Mouse (Mus musculus) hindbrain, embryonic 14.5 days (tissue): ENCODE data around the gene Dhdds. TPM values are rescaled to one million over a fixed set of nuclear protein-coding genes. Genes with fewer than 3 reads are reported as not detected.

Experiments used
- ATAC-seq: fragments of 200-750 bp; cut with Nextera tagmentation; 2 replicates; pipeline ENCODE4 v1.8.0; 2017; ENCODE audit warnings: moderate number of reproducible peaks, mild to moderate bottlenecking, moderate TSS enrichment, moderate library complexity; ENCODE audit not compliant: low FRiP score
- DNase-seq: peaks from one replicate; pipeline ENCODE4 v3.0.0-alpha.2; 2015; ENCODE audit warnings: low spot score
- H3K27ac ChIP-seq: fragments of 300-500 bp; sonication (generic); 2 replicates; pipeline ENCODE4 v1.5.1; 2014; ENCODE audit warnings: mild to moderate bottlenecking, moderate library complexity
- H3K27me3 ChIP-seq: fragments of 300-500 bp; sonication (generic); 2 replicates; pipeline ENCODE4 v1.6.1; 2014; ENCODE audit warnings: mild to moderate bottlenecking, low read length, mixed read lengths; ENCODE audit not compliant: control insufficient read depth, insufficient read depth
- H3K36me3 ChIP-seq: fragments of 300-500 bp; sonication (generic); replicated peaks from 2 replicates; pipeline ENCODE4 v1.6.1; 2014; ENCODE audit not compliant: control insufficient read depth, insufficient read depth
- H3K4me1 ChIP-seq: fragments of 300-500 bp; sonication (generic); replicated peaks from 2 replicates; pipeline ENCODE4 v1.6.1; 2014; ENCODE audit warnings: antibody characterized with exemption, low read length, mixed read lengths; ENCODE audit not compliant: control insufficient read depth, insufficient read depth
- H3K4me2 ChIP-seq: fragments of 300-500 bp; sonication (generic); replicated peaks from 2 replicates; pipeline ENCODE4 v1.6.1; 2014; ENCODE audit warnings: mild to moderate bottlenecking, moderate library complexity
- H3K4me3 ChIP-seq: fragments of 300-500 bp; sonication (generic); replicated peaks from 2 replicates; pipeline ENCODE4 v1.5.1; 2014; ENCODE audit warnings: mild to moderate bottlenecking, low read length
- H3K9ac ChIP-seq: fragments of 300-500 bp; sonication (generic); 2 replicates; pipeline ENCODE4 v1.6.1; 2014
- H3K9me3 ChIP-seq: fragments of 300-500 bp; sonication (generic); 2 replicates; pipeline ENCODE4 v1.6.1; 2016; ENCODE audit warnings: low read length; ENCODE audit not compliant: control insufficient read depth
- WGBS: fragments of 180-500 bp; shearing (Covaris S2); extraction: QIAGEN DNeasy Blood & Tissue Kit; methylation state at CpG from one replicate; pipeline ENCODE4 v1.1.7; 2014; 5-methylcytosine and 5-hydroxymethylcytosine counted together
- polyA plus RNA-seq: library from polyadenylated mRNA; unstranded; fragments of >200 nt; fragmentation: Nextera tagmentation; extraction: Ambion mirVana; gene quantifications from 2 replicates; pipeline ENCODE4 v1.2.1, GENCODE M21; 2014

Dhdds gene
- polyA plus RNA-seq, 1 experiment from 2014 or later = 49.3 TPM

DNA sequence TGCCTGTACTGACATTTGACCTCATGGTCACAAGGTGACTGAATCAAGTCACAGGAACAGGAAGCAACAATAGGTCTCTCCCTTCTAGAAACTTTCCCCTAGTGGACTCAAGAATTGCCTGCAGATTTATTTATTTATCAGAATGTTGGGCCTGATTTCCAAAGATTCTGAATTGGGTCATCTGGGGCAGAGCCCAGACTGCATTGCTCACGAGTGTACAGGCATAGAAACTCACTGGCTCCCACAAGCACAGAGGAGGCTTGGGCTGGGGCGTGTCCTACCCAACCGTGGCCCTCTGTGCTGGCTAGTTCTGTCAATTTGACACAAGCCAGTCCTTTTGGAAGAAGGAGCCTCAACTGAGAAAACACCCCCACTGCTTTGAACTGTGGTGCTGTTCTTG lies 59.1 kb downstream of the Dhdds start:
- Histone ChIP-seq H3K4me3 (no peak overlapping the region), H3K27ac (no peak overlapping the region), H3K27me3 (no peaks in the 10 kb centered on the region), H3K4me2 (no peak overlapping the region), H3K9ac (no peak overlapping the region), H3K4me1 (no peaks in the 10 kb centered on the region), H3K9me3 (no peaks in the 10 kb centered on the region), H3K36me3 (no peaks in the 10 kb centered on the region)
- no peak for DNase-seq
- no peak for ATAC-seq
- WGBS = 50% methylated on average over 3 of the region's 3 CpGs

DNA sequence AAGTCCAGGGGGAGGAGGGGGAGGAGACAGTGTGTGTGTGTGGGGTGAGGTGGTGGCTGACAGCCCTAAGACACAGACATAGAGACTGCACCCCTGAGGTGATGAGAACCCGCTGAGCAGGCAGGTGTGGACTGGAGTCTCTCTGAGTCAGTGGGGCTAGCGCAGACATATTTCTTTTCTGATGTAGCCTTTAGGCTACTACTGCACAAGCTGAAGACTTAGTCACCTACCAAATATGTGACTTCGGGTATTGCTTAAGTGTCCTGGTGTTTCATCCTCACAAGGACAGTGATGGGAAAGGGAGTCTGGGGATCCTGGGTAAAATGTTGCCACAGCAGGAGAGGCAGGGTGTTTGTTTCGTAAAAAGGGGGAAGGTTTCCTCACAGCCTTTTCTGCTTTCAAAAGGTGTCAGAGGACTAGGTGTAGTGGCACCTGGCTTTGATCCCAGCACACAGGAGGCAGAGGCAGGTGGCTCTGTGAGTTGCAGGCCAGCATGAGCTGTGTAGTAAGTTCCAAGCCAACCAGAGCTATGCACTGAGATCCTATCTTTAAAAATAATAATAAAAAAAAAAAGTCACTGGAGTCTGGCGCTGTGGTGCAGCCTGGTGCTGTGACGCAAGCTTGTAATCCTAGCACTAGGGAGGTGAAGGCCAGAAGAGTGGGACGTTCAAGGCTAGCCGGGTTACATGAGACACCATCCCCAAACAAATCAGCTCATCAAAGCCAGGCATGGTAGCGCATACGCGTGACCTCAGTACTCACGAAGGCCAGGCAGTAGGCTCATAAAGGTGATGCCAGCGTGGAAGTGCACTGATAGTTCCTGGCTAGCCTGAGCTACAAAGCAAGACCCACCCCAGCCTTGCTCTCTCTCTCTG lies 60.1 kb downstream of the Dhdds start:
- H3K36me3 ChIP-seq = no peaks in the 10 kb centered on the region
- WGBS = 87% methylated on average over 13 of the region's 13 CpGs
- ATAC-seq (no peak), DNase-seq (no peak)
- no peaks in the 10 kb centered on the region for H3K27me3 ChIP-seq
- H3K9ac ChIP-seq = no peak overlapping the region
- no peak overlapping the region for H3K4me2 ChIP-seq
- H3K4me3 ChIP-seq = no peak overlapping the region
- no peak overlapping the region for H3K27ac ChIP-seq
- no peaks in the 10 kb centered on the region for H3K4me1 ChIP-seq
- no peaks in the 10 kb centered on the region for H3K9me3 ChIP-seq

DNA sequence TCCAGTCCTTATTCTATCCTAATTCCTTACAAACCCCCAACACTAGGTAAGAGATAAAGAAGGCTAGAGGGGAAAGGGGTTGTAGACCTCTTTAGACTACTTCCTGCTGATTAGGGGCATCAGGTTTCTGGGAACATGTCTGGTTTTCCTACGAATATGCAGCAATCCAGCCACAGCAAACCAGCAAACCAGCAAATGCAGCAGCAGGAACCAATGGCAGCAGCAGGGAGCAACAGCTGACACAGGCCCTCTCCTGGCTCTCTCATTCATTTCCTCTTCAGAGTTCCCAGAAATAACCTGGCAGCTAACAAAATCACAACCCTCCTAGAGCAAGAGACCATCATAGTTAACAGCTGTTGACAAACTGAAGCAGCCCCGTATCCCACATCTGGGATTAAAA lies 62.6 kb downstream of the Dhdds start:
- ATAC-seq (no peak), DNase-seq (no peak)
- Histone ChIP-seq H3K9me3 (no peaks in the 10 kb centered on the region), H3K27ac (no peak overlapping the region), H3K4me2 (no peak overlapping the region), H3K4me3 (no peak overlapping the region), H3K27me3 (no peaks in the 10 kb centered on the region), H3K9ac (no peak overlapping the region), H3K36me3 (no peaks in the 10 kb centered on the region), H3K4me1 (no peaks in the 10 kb centered on the region)
- WGBS = 61% methylated on average over 2 of the region's 2 CpGs

DNA sequence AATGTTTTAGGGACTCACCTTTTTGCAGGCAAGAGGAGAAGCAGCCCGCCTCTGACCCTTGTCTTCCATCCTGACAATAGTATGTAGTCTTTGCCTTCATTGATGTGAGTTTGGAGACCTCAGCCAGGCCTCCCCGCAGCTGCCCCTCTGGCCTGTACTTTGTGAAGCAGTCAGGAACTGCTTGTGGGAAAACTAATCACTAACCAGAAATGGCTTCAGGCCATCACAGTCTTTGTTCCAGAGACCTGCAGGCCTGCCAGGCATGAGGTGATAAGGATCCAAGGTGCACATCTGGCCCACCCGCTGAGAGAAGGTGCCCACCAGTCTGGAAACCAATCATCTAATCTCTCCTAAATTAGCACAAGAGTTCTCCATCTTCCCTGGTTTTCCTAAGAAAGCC lies 68.9 kb downstream of the Dhdds start:
- no peaks in the 10 kb centered on the region for H3K27me3 ChIP-seq
- ATAC-seq = no peak
- no peak overlapping the region for H3K4me3 ChIP-seq
- H3K9me3 ChIP-seq = no peaks in the 10 kb centered on the region
- H3K27ac ChIP-seq = no peak overlapping the region
- 80% methylated on average over 3 of the region's 3 CpGs for WGBS
- DNase-seq = no peak
- no peak overlapping the region for H3K9ac ChIP-seq
- H3K4me1 ChIP-seq = no peaks in the 10 kb centered on the region
- H3K4me2 ChIP-seq = no peak overlapping the region
- no peaks in the 10 kb centered on the region for H3K36me3 ChIP-seq

DNA sequence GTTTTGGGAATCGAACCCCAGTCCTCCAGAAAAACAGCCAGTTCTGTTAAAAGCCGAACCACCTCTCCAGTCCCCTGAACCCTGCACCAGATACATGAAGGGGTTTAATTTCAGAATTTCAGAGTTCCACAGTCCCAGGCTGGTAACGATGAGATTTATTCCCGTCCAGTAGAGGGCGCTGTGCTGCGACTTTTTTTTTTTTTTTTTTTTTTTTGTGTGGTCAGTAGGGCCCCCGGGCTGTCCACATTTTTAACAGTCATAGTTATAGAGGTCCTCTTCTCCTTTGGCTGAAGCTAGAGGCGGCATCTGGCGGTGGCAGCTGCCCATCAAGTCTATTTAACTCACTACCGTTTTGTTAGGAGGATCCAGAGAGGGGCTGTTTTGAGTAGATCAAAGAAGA lies 69.4 kb downstream of the Dhdds start:
- Histone ChIP-seq H3K27ac (no peak overlapping the region), H3K9ac (no peak overlapping the region), H3K4me2 (no peak overlapping the region), H3K4me1 (no peaks in the 10 kb centered on the region), H3K9me3 (no peaks in the 10 kb centered on the region), H3K4me3 (no peak overlapping the region), H3K27me3 (no peaks in the 10 kb centered on the region), H3K36me3 (no peaks in the 10 kb centered on the region)
- DNase-seq = no peak
- 16% methylated on average over 10 of the region's 10 CpGs for WGBS
- no peak for ATAC-seq

DNA sequence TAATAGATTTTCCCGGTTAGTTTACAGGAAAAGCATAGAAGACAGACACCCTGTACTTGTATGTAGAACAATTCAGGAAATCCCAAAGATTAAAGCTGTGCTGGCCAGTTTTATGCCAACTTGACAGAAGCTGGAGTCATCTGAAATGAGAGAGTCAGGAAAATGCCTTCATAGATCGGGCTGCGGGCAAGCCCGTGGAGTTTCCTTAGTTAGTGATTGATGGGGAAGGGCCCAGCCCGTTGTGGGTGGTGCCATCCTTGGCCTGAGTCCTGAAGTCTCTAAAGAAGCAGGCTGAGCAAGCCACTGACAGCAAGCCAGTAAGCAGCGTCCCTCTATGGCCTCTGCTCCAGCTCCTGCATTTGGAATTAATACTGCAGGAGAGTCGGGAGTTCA lies 71.4 kb downstream of the Dhdds start:
- no peak overlapping the region for H3K4me3 ChIP-seq
- H3K27ac ChIP-seq = no peak overlapping the region
- no peaks in the 10 kb centered on the region for H3K27me3 ChIP-seq
- H3K9me3 ChIP-seq = no peaks in the 10 kb centered on the region
- DNase-seq (no peak), ATAC-seq (no peak)
- H3K4me2 ChIP-seq = no peak overlapping the region
- WGBS = 36% methylated on average over 7 of the region's 7 CpGs
- no peaks in the 10 kb centered on the region for H3K36me3 ChIP-seq
- no peaks in the 10 kb centered on the region for H3K4me1 ChIP-seq
- no peak overlapping the region for H3K9ac ChIP-seq

DNA sequence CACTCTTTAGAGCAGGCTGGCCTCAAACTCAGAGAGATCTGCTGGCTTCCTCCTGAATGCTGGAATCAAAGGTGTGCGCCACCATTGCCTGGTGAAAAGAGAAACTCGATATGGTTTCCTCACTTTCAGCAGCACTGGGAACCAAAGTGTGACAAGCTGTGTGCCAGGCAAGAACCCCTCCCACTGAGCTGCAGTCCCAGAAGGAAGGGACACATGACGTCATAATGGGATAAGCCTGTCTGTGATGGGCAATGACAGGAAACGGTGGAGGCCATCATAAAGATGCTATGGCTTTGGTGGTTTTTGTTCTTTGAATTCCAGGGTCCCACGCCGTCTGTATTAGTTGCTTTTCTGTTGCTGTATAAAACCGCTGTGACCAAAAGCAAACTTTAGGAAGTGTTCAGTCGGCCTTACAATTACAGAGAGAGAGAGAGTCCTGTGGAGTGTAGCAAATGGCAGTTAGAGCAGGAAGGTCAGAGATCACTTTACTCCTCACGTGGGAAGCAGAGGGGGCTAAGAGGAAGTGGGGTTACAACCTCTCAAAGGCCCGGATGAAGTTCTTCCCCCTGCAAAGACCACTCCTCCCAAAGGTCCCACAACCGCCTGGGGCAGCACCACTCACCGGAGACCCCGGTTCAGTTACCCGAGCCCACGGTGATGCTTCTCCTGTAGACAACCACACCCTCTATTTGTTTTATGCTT lies 72.0 kb downstream of the Dhdds start:
- Histone ChIP-seq H3K27me3 (no peaks in the 10 kb centered on the region), H3K36me3 (no peaks in the 10 kb centered on the region), H3K9ac (no peak overlapping the region), H3K4me3 (no peak overlapping the region), H3K4me1 (no peaks in the 10 kb centered on the region), H3K4me2 (no peak overlapping the region), H3K27ac (no peak overlapping the region), H3K9me3 (no peaks in the 10 kb centered on the region)
- 62% methylated on average over 15 of the region's 15 CpGs for WGBS
- DNase-seq = no peak
- ATAC-seq = no peak

DNA sequence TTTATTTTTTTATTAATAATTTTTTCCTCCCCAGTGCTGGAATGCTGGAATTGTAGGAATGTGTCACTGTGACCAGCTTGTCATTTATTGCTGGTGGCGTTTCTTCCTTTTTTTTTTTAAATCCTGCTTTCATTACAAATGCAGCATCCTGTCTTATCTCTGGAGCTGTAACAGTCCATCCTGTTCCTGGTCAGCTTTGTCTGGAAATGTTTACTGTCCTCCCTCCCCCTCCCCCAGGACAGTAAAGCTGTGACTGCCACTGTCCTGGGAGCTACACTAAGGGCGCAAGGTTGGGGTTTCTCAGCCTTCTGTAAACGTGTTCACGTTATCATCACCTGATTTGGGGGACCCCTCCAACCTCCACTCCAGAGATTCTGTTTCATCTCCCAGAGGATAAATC lies 75.5 kb downstream of the Dhdds start:
- no peaks in the 10 kb centered on the region for H3K36me3 ChIP-seq
- no peak for ATAC-seq
- WGBS = 75% methylated on average over 4 of the region's 4 CpGs
- H3K4me1 ChIP-seq = no peaks in the 10 kb centered on the region
- no peak overlapping the region for H3K4me3 ChIP-seq
- H3K27ac ChIP-seq = no peak overlapping the region
- no peaks in the 10 kb centered on the region for H3K27me3 ChIP-seq
- H3K9ac ChIP-seq = no peak overlapping the region
- no peak overlapping the region for H3K4me2 ChIP-seq
- DNase-seq = no peak
- H3K9me3 ChIP-seq = no peaks in the 10 kb centered on the region

DNA sequence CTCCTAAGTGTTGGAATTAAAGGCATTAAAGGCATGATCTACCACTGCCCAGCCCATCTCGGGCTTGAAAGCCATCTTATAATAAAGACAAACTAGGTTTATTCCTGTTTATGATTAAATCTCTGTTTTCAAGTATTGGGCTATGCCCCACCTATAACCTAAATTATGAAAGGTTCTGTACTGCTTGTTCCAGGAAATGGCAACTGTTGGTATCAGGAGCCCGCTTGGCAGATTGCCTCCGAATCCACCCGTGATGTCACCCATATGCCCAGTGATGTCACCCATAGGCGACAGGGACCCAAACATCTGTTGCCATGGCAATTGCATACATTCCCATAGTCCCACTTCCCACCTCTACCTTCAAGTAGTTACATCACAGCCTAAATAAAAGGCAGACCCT lies 77.0 kb downstream of the Dhdds start:
- no peak for ATAC-seq
- WGBS = 92% methylated on average over 5 of the region's 5 CpGs
- H3K4me1 ChIP-seq = no peaks in the 10 kb centered on the region

More for the DNA sequence above, 77.0 kb downstream of the Dhdds start:
- Histone ChIP-seq H3K4me2 (no peak overlapping the region), H3K27ac (no peak overlapping the region), H3K27me3 (no peaks in the 10 kb centered on the region), H3K9ac (no peak overlapping the region), H3K36me3 (no peaks in the 10 kb centered on the region), H3K9me3 (no peaks in the 10 kb centered on the region), H3K4me3 (no peak overlapping the region)
- DNase-seq = no peak
